Mouse (Mus musculus) liver, postnatal 0 days (tissue): ENCODE data around the gene Srrt.

ENCODE experiments used
- CTCF ChIP-seq: sonication (generic); IDR thresholded peaks from 2 replicates; pipeline ENCODE4 v1.5.1; 2016; ENCODE audit warnings: antibody characterized with exemption, low read depth
- EP300 ChIP-seq: IDR thresholded peaks from 2 replicates; pipeline ENCODE4 v1.6.1; 2016; ENCODE audit warnings: antibody characterized with exemption, low read depth, mild to moderate bottlenecking

DNA sequence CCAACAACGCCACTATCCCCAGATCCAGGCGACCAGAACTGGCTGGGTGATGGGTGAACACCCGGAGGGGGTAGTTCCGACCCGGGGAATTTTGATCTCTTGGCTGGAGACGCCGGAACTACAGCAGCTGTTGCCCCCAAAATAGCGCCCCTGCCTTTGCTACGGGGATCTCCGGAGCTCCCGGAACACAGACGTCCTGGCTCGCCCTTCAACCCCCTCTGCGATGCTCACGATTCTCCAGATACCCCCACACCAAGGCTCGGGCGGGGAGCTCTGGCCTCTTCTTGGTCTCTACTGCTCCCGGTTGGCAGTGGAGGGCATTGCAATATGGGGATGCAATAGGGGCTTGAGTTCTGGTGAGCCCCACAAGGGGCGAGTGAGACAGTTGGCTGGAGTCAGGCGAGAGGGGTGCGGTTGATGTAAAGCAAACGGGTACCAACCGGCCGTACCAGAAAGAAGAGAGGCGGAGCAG is 18.4 kb downstream of the Srrt start:
- TF ChIP-seq CTCF (peak; percentile 61), EP300 (no peak)
